Mouse (Mus musculus) G1E (cell line): ENCODE measurements around the gene Atg9b. TPM values are rescaled to one million over a fixed set of nuclear protein-coding genes. Genes with fewer than 3 reads are reported as not detected.

Experiments
- ATAC-seq: 2 replicates; pipeline ENCODE4 v1.8.0; 2016; ENCODE audit warnings: mild to moderate bottlenecking; ENCODE audit not compliant: insufficient number of reproducible peaks, poor library complexity, low FRiP score, severe bottlenecking; ENCODE audit errors: extremely low read depth
- DNase-seq: peaks from one replicate; pipeline ENCODE4 v3.0.0; 2012; ENCODE audit warnings: low spot score
- H3K27me3 ChIP-seq: 2 replicates; pipeline ENCODE4 v1.6.1; 2012; ENCODE audit warnings: mild to moderate bottlenecking, low read length, inconsistent platforms; ENCODE audit not compliant: insufficient read depth
- H3K36me3 ChIP-seq: replicated peaks from 2 replicates; pipeline ENCODE3; 2012; ENCODE audit warnings: mild to moderate bottlenecking, inconsistent platforms
- H3K4me1 ChIP-seq: 2 replicates; pipeline ENCODE4 v1.6.1; 2012; ENCODE audit warnings: low read depth, low read length, inconsistent platforms, mixed read lengths; ENCODE audit not compliant: insufficient read depth
- H3K4me3 ChIP-seq: 2 replicates; pipeline ENCODE4 v1.5.1; 2012; ENCODE audit warnings: low read depth, mild to moderate bottlenecking, inconsistent platforms, low read length, moderate library complexity, mixed read lengths
- H3K9me3 ChIP-seq: replicated peaks from 2 replicates; pipeline ENCODE4 v1.6.1; 2012; ENCODE audit warnings: inconsistent platforms
- CTCF ChIP-seq: IDR thresholded peaks from 2 replicates; pipeline ENCODE4 v1.5.1; 2012; ENCODE audit warnings: low read depth, low read length, inconsistent platforms, mixed read lengths
- GATA1 ChIP-seq: IDR thresholded peaks from 2 replicates; pipeline ENCODE4 v1.6.1; 2012; ENCODE audit warnings: borderline replicate concordance, low read length, inconsistent platforms, mixed read lengths
- GATA2 ChIP-seq: IDR thresholded peaks from 2 replicates; pipeline ENCODE4 v1.6.1; 2012; ENCODE audit warnings: low read depth, low read length, inconsistent platforms, borderline replicate concordance
- POLR2AphosphoS5 ChIP-seq: IDR thresholded peaks from 2 replicates; pipeline ENCODE4 v1.6.1; 2012; ENCODE audit warnings: low read depth, low read length, inconsistent platforms; ENCODE audit not compliant: insufficient replicate concordance
- TAL1 ChIP-seq: conservative IDR thresholded peaks from 2 replicates; pipeline ENCODE4 v1.6.1; 2012; ENCODE audit warnings: low read depth, low read length, inconsistent platforms, mixed read lengths
- polyA plus RNA-seq: library from polyadenylated mRNA; stranded (reverse); fragments of >175 nt; gene quantifications from 2 replicates; pipeline ENCODE4 v1.2.3, GENCODE M21; 2012
- total RNA-seq, 2 experiments: library from RNA; stranded (forward) in 1 of 2; stranded (reverse) in 1 of 2; fragments of 200-1000 nt in 1 of 2; fragments of >200 nt in 1 of 2; fragmentation: Nextera tagmentation in 1 of 2; gene quantifications; 2 replicates each; pipeline ENCODE4 v1.2.3; 2014 to 2017

Gene Atg9b
- total and polyA plus RNA-seq, 3 experiments, result 0.11 to 0.15 TPM; not detected in 1

DNA sequence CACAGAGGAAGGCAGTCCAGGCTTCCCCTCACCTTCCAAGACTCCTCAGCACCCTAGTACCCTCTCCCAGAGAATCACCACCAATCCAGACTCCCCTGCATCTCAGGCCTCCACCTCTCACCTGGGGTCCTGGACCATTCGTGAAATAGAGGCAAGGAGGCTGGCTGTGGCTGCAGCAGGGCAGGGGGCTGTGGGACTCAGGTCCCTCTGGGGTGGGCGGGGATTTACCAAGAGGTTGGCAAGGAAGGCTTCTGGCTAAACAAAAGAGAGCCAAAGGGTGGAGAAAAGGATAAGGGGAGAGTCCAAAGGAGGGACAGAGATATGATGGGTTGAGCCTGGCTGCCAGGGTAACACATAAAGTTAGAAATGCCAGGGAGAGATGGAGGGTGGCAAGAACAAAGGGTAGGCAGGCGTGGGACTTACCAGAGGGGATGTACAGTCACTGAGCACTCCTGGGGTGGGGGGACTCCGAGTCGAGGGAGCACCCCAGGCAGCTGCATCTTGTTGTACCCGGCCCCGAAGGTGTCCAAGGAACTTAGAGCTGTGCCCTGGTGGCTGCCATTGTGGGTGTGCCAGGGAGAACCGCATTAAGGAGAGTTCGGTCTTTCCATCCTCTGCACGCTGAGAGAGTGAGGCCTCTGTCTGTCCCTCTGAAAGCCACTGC, 5.9 kb downstream of the Atg9b start:
- H3K4me3 ChIP-seq, result no peak overlapping the region
- peaks cover 13% of the 10 kb centered on the region for H3K9me3 ChIP-seq
- H3K27me3 ChIP-seq, result peaks cover 25% of the 10 kb centered on the region
- TF ChIP-seq CTCF (no peak), GATA1 (no peak), TAL1 (no peak), POLR2AphosphoS5 (no peak), GATA2 (no peak)
- H3K4me1 ChIP-seq, result peaks cover 74% of the 10 kb centered on the region
- no peaks in the 10 kb centered on the region for H3K36me3 ChIP-seq
- no peak for DNase-seq
- ATAC-seq, result no peak

DNA sequence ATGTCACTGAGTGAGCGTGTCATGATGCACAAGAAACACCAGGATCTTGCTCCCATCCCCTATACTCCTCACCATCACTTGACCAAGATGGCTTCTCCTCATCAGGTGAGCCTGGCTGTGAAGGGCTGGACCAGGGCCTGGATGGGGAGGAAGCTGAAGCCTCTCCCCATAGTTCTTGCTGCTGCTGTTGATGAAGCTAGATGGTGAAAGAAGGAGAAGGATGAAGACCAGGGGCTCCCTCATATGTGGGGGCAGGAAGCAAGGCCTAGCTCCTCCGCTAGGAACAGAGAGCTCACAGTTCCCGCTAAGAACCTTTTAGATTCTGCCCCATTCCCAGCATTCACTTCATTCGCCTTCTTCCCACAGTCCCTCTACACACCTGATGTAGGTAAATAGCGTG, 6.6 kb downstream of the Atg9b start:
- Histone ChIP-seq H3K4me3 (no peak overlapping the region), H3K4me1 (peaks cover 76% of the 10 kb centered on the region), H3K9me3 (peaks cover 13% of the 10 kb centered on the region), H3K36me3 (no peaks in the 10 kb centered on the region), H3K27me3 (peaks cover 25% of the 10 kb centered on the region)
- no peak for ATAC-seq
- DNase-seq, result no peak
- TF ChIP-seq GATA2 (no peak), CTCF (no peak), GATA1 (no peak), POLR2AphosphoS5 (no peak), TAL1 (no peak)

DNA sequence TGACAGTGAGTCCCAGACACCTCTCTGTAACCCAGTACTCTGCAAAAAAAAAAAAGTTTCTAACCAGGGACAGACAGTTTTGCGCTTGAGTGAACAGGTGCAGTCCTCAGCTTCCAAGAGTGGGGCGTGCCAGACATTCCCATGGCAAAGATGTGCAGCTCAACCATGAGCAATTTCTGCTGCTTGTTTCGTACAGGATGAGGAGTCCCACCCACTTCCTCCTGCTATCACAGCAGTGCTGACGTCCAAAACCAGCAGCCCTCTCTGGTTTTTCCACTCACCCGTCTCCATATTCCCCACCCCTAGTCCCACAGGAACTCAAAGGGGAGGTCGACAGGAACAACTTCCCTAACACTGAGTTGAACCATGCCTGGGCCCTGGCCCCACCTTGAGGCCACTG, 7.5 kb downstream of the Atg9b start:
- ATAC-seq (no peak), DNase-seq (peak; percentile 24)
- Histone ChIP-seq H3K9me3 (peaks cover 13% of the 10 kb centered on the region), H3K4me3 (peak overlapping the region; percentile 76; the same call in 1 of the 2 replicates), H3K27me3 (peaks cover 34% of the 10 kb centered on the region), H3K36me3 (no peaks in the 10 kb centered on the region), H3K4me1 (peaks cover 70% of the 10 kb centered on the region)
- TF ChIP-seq GATA2 (no peak), GATA1 (no peak), POLR2AphosphoS5 (no peak), TAL1 (no peak), CTCF (no peak)

DNA sequence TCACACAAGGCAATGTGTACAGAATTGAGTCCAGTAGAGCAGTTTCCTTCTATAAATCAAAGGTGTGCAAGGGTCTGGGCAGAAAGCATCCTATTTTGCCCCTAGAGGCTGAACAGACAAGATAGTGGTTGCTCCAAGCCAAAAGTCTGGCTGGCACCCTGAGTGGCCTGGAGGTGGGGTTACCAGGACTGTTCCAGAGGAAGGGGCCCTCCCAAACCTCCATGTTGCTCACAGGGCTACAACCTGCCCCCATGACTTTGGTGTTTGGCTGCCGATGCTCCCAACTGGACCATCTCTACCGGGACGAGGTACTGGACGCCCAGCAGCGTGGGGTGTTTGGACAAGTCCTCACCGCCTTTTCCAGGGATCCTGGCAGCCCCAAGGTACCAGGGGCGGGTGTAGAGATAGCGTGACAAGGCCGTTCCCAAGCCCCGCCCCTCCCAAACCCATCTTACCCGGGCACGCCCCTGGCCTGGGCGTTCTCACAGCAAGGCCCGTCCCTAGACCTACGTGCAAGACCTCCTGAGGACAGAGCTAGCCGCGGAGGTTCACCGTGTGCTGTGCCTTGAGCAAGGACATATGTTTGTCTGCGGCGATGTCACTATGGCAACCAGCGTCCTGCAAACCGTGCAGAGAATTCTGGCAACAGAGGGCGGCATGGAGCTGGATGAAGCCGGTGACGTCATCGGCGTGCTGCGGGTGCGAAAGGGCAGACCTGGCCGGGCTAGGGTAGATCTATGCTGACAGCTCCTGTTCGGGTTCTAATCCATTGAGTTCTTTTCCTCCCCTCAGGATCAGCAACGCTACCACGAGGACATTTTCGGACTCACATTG, 8.7 kb downstream of the Atg9b start:
- DNase-seq, result peak; percentile 72
- Histone ChIP-seq H3K9me3 (peaks cover 11% of the 10 kb centered on the region), H3K4me1 (peaks cover 59% of the 10 kb centered on the region), H3K4me3 (peak overlapping the region; percentile 76), H3K36me3 (no peaks in the 10 kb centered on the region), H3K27me3 (peaks cover 43% of the 10 kb centered on the region)
- TF ChIP-seq CTCF (no peak; the same call in 1 of the 2 replicates), TAL1 (no peak), GATA1 (no peak), POLR2AphosphoS5 (no peak)
- ATAC-seq, result peak; percentile 93

DNA sequence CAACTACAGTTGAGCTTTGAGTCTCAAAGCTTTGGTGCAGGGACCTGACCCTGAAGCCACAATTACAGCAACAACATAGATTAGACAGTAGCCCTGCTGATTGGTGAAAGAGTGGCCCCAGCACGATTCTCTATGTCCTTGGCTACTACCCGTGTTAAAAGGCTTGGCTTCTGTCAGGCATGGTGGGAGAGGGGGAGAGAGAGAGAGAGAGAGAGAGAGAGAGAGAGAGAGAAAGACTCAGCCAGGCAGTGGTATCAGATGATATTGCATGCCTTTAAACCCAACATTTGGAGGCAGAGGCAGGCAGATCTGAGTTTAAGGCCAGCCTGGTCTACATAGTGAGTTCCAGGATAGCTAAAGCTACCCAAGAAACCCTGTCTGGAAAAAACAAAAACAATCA, 10.0 kb downstream of the Atg9b start:
- no peak for ATAC-seq
- no peaks in the 10 kb centered on the region for H3K36me3 ChIP-seq
- no peak for DNase-seq
- peaks cover 53% of the 10 kb centered on the region for H3K4me1 ChIP-seq
- H3K4me3 ChIP-seq, result no peak overlapping the region
- no peaks in the 10 kb centered on the region for H3K9me3 ChIP-seq
- H3K27me3 ChIP-seq, result peaks cover 43% of the 10 kb centered on the region
- TF ChIP-seq GATA2, result no peak

DNA sequence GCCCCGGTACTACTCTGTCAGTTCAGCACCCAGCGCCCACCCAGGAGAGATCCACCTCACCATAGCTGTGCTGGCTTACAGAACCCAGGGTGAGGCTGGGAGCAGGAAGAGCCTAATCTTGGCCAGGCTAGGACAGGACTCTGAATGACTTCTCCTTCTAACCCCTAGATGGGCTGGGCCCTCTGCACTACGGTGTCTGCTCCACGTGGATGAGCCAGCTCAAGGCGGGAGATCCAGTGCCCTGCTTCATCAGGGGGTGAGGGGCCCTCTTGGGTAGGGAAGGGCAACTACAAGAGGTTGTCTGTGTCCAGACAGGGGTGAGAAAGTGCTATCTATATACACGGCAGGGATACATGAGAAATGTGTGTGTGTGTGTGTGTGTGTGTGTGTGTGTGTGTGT, 10.5 kb downstream of the Atg9b start:
- Histone ChIP-seq H3K4me1 (peaks cover 53% of the 10 kb centered on the region), H3K4me3 (no peak overlapping the region), H3K36me3 (no peaks in the 10 kb centered on the region), H3K9me3 (no peaks in the 10 kb centered on the region), H3K27me3 (peaks cover 44% of the 10 kb centered on the region)
- ATAC-seq (no peak), DNase-seq (no peak)
- TF ChIP-seq POLR2AphosphoS5 (no peak), GATA2 (no peak), CTCF (no peak), GATA1 (no peak), TAL1 (no peak)
